Mouse (Mus musculus) mature B cell (primary cell): ENCODE data around the gene Tmem106b.

Experiments used
- in situ Hi-C: fragments of 300-500 bp; cut with MboI; formaldehyde crosslinking; loops from 2 replicates; pipeline ENCODE4 v1.14.3; 2019

The Tmem106b gene

GRCm38 (mm10) chr6:13069302-13070146, at the start of gene Tmem106b:
Tmem106b (plus strand) TSS chr6:13069759.
- in situ Hi-C loops, result no loop called here

- in situ Hi-C loops, result no loop called here
These were observed 48.1 kb upstream of the Tmem106b start for GRCm38 (mm10) chr6:13021245-13022100.

DNA sequence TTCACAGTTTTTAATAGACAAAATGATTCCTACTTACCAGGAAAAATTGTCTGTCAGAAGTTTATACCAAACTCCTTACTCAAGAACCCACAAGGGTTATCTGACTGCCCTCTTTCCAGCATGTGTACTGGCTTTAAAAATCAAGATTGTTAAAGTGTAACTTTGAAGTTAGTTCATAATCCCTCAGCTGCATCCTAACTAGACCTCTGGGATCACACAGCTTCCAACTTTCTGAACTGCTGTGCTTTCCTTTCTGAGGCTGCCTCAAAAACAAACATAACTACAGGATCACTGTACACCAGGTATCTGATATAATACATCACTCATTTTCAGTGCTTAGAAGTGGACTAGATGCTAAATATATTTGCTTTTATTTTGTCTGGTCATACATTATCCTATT, 39.0 kb upstream of the Tmem106b start:
- in situ Hi-C loops, result no loop called here

DNA sequence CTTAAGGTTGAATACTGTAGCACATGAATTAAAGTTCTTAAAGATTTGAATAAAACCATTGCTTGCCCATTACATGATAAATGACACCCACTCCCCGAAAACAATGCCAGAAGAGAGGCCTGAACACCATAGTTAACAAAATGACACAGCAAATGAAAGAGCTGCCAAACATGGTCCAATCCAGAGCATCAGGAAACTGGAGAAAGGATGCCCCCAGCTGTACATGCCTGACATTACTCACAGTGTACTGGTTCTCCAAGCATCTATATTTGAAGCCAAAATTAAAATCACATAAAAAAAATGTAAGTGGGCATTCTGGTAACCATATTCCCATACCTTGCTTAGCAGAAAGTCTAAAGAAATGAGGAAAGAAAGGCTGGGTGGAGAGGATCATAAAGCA, 38.6 kb upstream of the Tmem106b start:
- in situ Hi-C loops, result no loop called here

DNA sequence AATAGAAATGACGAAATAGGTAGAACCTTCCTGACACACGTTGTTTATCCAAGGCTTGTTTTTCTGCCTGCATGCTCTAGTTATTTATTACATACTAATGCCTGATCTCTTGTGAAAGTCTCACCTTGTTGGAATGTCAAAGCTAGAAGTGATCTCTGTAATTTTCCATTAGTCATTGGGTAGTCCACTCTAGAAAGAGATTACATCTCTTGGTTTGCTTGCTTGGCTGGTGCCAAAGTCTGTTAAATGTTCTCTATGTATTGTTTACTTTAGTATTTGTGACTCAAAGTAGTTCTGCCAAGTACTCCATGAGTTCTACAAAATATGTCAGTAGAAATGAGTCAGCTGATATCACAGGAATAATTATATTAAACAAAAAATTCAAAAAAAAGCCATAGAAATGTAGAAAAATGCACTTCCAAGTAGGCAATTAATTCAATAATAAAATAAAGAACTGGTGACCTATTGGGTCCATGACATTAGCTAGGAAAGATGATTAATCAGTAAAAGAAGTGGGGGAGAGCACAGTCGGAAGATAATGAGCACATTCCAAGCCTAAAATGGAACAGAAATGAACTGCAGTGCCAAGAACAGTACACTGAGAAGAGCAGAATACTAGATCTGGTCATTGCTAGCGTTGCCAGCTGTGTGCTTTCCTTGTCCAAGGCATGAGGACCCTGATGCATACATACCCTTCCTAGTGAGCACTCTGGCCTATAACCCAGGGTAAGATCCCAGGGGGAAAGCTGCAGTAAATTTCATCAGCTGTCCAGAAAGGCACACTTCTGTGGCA, 17.0 kb upstream of the Tmem106b start:
- in situ Hi-C loops, result no loop called here

DNA sequence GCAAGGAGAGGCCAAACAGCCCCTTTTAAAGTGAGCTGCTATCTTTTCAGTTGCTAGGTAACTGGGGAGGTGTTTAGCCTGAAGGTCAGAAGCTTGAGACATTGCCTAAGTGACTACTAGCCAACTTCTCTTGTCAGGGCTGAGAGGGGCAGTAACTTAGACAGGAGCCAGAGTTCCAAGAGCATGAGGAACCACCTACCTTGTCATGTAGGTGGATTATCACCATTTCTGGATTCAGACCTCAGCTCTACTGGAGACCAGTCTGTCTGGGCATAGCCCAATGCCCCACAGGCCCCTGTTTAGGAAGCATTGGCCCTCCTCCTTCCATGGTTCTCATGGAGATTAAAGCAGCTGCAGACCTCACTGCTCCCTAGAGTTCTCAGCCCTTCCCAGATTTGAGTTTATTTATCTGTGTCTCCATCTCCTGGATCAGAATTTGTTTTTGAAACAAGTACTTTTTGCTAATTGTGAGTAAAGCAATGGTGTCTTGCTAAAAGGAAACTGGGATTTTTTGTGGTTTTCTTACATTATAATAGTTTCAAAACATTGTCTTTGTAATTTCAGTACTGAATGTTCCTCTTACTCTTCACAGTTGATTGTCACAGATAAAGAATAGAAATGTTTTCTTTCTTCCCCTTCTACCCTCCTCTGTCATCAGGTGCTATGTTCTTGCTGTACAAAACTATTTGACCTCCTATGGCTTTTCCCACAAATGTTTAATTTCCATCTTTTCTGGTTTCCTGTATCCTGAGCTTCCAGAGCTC, 8.1 kb upstream of the Tmem106b start:
- in situ Hi-C loops, result no loop called here

- in situ Hi-C loops, result no loop called here
These were observed 7.5 kb upstream of the Tmem106b start for GRCm38 (mm10) chr6:13062063-13062462.

DNA sequence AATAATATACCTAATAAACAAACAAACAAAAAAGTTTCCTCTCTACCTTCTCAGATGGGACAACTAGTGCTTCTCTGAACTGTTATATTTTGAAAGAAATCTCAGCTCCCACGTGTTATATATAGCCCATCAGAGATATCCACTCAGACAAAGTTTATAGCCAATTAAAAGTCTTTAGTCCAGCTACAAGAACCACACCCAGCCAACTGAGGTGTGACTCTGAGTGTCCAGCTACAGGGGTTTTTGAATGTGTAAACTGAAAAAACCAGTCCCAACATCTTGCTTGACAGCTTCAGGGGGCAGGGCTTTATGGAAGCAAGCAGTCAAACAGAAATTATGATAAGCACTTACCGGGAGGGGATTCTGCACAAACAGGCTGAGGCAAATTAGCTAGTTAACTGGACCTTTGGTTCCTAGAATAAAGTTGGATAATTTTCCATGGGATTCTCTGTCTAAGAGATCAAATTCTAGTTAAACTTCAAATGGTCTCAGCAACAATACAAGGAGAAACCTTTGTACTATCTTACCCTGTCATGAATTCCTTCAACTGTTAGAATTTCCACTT, 6.8 kb upstream of the Tmem106b start:
- in situ Hi-C loops, result no loop called here

DNA sequence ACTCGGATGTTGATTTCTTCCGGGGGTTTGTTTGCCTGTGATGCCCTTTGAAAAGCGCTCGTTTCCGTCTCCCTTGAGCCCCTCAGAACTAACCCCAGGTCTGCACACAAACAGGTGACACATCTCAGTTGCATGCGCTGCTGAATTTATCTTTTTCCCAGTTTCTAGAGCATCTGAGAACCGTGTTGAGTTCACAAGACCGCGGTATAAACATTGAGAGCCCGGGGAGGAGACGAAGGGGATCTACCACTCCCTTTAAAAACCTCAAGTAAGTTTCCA, 527 bp downstream of the Tmem106b start:
- in situ Hi-C loops, result no loop called here

GRCm38 (mm10) chr6:13070485-13070884, 926 bp downstream of the Tmem106b start:
- in situ Hi-C loops, result no loop called here

- in situ Hi-C loops, result no loop called here
These were observed 3.5 kb downstream of the Tmem106b start for GRCm38 (mm10) chr6:13073036-13073435.

DNA sequence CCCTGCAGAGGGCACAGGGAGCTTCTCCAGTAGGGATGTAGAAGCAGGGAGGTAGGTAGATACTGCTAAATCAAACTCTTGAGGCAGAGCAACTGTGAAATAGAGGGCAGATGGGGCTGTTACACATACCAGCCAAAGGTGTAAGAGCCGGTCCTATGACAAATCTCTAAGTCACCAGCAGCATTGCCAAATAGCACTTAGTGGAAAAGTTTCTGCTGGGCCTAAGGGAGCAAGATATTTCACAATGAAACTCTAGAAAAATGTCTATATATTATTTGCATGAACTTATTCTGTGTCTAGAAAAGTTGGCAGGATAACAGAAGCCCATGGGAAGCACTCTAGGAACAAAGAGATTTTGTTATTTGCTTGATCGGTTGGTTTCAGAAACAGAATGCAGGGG, 4.3 kb downstream of the Tmem106b start:
- in situ Hi-C loops, result no loop called here

DNA sequence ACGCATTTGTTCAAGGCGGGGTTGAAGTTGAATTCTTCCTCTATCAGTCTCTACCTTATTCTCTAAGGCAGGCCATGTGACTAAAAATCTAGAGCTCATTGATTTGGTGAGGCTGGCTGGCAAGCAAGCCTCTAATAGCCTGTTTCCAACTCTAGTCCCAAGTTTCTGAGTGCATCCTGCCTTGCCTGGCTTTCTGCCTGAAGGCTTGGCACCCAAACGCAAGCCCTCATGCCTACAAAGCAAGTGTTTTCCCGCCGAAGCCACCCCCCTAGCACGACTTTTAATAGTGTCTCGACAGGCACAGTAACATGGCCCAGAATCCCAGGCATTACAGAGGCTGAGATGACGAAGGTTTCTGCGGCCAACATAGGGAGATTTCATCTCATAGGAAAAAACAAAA, 13.3 kb downstream of the Tmem106b start:
- in situ Hi-C loops, result no loop called here

GRCm38 (mm10) chr6:13096656-13097435, 27.3 kb downstream of the Tmem106b start:
- in situ Hi-C loops, result no loop called here

- in situ Hi-C loops, result no loop called here
These were observed 30.6 kb downstream of the Tmem106b start for GRCm38 (mm10) chr6:13100137-13100536.

DNA sequence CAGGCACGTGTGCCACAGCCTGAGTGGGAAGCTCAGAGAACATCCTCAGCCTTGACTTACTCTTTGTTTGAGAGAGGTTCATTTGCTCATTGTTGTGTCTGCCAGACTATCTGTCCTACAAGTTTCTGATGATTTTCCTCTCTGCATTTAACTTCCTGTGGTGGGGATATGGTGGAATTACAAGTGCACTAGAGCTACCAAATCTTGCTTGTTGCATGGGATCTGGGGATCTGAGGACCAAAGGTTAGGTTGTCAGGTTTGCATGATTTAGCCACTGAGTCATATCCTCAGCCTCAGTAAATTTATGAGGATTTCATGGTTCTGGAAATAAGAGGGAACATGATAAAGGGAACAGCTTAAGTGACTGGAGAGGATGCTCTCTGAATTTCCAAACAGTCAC, 39.1 kb downstream of the Tmem106b start:
- in situ Hi-C loops, result no loop called here

DNA sequence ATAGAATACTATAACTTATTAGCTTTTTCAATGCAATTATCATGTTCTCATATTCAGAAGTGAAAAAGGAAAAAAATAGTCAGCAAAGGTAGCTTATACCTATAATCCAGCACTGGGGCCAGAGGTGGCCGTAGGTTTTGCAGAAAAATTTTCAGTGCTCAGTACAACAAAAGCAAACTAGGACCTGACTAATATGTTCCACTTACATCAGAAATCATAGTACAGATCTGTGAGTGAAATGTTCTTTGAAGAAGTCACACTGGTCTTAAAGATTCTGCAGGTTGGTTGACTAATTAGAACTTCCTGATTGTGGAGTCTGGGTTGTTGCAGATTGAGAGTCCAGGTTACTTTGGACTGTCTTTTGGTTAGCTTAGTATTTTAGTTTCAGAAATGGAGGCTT, 67.7 kb downstream of the Tmem106b start:
- in situ Hi-C loops, result no loop called here
